Mouse (Mus musculus) ZHBTc4 (cell line): ENCODE results near the gene Dusp10.

Experiments used
- DNase-seq: peaks from one replicate; pipeline ENCODE4 v3.0.0-alpha.2; 2011; ENCODE audit warnings: low read depth, low spot score

The Dusp10 gene

GRCm38 (mm10) chr1:184053711-184054110 lies 40.6 kb downstream of the Dusp10 start:
- DNase-seq: no peak

- DNase-seq: no peak
These were observed 41.1 kb downstream of the Dusp10 start for GRCm38 (mm10) chr1:184054176-184054575.

GRCm38 (mm10) chr1:184058206-184058605 lies 45.1 kb downstream of the Dusp10 start:
- DNase-seq: no peak

GRCm38 (mm10) chr1:184059814-184060213 lies 46.7 kb downstream of the Dusp10 start:
- DNase-seq: no peak

- no peak for DNase-seq
These were observed 47.3 kb downstream of the Dusp10 start for GRCm38 (mm10) chr1:184060381-184060780.

- DNase-seq: no peak
These were observed 48.0 kb downstream of the Dusp10 start for GRCm38 (mm10) chr1:184060828-184061734.

GRCm38 (mm10) chr1:184061901-184062300 lies 48.8 kb downstream of the Dusp10 start:
- DNase-seq: no peak

DNA sequence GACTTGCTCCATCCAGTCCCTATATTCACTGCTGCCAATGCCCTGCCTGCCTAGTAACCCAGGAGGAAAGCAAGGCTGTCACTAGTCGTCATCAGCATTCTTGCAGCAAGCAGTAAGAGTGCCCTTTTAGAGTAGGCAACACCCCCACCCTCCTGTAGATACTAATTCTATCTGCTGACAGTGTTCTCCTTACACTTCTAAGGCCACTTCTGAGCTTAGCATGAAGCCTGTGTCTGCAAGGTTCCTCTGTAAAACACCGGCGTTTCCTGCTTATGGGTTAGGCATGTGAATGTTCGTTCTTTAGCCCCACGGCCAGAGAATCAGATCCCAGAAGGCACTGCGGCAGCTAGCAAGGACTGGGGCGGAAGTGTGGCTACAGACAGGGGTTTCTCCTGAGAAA lies 51.2 kb downstream of the Dusp10 start:
- no peak for DNase-seq

- no peak for DNase-seq
These were observed 52.7 kb downstream of the Dusp10 start for GRCm38 (mm10) chr1:184065589-184066361.

DNA sequence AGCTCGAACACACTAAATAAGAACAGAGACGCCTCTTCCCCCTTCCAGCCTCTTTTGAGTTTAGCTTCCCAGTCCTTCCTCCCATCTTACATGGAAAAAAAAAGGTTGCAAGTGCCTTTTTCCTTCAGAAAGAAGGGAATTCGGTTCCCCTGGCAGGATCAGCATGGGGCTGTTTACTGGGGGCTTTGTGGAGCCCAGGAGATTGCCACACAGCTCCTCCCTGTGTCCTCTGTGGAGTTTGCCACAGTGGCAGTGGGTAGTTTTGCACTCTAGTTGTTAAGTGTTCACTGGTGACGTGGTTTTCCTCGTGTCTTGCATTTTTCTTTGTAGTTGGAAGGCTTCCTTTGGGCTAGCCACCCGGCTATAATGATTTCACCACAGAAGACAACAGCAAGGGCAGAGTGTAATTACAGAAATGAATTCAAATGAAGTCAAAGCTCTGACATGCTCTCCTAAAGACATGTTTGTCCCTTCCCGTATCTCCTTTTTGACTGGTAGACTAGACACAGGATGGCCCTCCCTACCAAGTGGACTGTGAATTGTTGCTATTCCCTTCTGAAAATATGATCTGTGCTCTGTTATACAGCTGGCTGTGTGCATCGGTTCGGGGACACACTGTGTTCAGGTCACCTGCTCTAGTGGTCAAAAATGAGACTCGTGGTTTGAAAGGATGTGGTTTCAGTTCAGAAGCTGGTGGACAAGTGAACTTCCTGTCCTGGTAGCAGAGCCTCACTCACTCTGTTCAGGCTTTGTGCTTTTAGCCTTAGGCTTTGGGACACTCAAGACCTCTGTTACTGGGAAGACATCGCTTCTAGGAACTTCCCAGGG lies 53.6 kb downstream of the Dusp10 start:
- no peak for DNase-seq

DNA sequence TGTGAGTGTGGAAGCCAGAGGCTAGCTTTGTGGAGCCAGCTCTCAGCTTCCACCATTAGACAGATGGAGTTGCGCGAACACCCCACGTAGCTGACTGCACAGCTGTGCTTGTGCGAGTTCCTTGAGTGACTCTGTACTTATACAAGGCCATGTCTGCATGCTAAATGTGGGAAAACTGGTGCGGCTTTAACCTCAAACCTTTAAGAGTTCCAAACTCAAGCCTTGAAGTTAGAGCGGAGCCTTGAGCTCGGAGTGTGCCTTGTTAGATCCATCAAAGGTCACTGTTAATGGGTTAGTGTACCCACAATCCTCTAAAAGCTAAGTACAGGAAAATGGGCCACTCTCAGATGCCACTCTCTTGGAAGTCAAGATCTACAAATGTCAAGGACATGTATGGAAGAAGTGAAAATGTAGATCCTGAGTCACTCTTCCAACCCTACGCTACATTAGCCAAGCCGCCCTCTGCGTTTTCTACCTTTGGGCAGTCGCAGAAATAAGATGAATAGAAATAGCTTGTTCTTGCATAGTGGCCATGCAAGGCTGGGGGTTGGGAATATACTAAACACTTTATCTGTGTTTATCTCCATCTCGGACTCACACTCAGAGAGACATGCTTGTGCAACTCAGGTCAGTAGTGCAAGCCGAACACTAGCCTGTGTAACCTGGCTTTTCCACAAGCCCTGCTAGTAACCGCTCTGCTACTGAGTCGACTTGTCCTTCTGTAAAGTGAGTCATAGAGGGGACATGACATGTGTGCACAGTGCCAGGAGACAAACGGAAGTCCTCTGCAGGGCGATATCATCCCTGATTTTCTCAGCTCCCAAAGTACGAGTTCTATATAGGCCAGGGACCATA lies 54.8 kb downstream of the Dusp10 start:
- no peak for DNase-seq

- DNase-seq: no peak
These were observed 55.9 kb downstream of the Dusp10 start for GRCm38 (mm10) chr1:184068971-184069370.

GRCm38 (mm10) chr1:184076065-184076464 lies 63.0 kb downstream of the Dusp10 start:
- no peak for DNase-seq

DNA sequence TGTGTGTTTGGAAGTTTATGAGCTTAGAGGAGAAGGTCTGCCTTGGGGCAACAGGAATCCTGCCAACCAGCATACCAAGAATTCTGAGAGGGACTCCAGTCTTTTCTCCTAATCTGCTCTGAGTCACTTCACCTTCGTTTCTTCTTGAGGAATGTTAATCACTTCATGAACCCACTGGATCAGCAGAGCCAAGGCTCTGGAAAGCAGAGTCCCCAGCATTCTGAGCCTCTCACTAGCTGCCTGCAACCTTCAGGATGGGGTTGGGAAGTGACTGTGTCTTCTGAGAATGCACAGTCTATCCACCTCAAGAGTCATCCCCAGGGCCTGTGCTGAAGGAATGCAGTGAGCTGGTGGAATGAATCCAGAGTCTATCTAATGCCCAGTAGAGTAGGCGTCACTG lies 63.7 kb downstream of the Dusp10 start:
- DNase-seq: no peak

- no peak for DNase-seq
These were observed 66.2 kb downstream of the Dusp10 start for GRCm38 (mm10) chr1:184079304-184079703.

- DNase-seq: no peak
These were observed 69.6 kb downstream of the Dusp10 start for GRCm38 (mm10) chr1:184082661-184083060.

GRCm38 (mm10) chr1:184083166-184083565 lies 70.1 kb downstream of the Dusp10 start:
- DNase-seq: no peak

DNA sequence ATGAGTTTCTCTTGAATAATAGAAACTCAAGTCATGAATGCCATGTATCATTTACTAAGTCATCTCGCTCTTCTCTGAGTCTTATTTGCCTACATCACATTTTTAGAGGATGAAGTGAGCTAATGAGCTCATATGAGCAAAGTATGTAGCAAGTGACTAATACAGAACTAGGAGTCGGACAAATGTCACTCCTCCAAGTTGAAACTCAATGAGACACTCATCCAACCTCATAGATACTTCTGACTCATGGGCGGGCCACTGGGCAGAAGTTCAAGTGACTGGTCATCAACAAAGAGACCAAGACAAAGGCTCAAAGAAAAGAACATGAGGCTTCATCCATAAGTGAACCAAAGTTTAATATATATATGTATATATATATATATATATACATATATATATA lies 71.9 kb downstream of the Dusp10 start:
- no peak for DNase-seq

DNA sequence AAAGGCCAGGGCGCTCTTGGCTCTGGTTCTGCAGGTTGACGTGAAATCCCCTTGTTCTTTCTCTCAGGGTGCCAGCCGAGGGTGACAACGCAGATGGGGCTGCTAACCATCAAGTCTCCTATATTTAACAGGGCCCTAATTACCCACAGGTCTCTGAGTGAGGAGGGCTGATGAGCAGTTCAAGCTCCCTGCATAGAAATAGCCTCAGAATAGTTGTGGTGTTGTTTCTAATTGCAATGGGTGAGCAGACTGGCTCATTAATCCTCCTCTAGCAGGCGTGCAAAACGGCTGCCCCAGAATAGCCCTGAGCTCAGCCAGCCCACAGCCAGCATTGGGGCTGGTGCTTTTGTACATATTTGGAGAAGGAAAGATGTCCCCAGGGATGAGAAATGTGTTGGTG lies 77.4 kb downstream of the Dusp10 start:
- DNase-seq: no peak

GRCm38 (mm10) chr1:184094914-184095313 lies 81.8 kb downstream of the Dusp10 start:
- DNase-seq: no peak

DNA sequence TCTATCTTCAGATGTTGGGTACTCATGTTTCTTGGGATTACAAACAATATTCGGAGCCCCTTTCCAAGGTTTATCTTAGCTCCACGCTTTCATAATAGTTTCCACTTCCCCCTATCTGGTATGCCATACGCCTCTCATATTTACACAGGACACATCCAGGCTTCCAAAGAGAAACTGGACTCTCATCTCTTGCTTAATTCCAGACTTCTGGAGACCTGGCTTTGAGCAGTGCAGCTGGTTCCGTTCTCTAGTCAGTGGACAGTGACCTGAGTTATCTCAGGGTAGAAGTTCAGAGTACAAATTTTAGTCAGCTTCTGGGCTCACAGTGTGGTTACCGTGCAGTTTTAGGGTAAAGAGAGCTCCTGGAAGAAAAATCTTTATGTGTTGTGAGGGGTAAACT lies 87.3 kb downstream of the Dusp10 start:
- no peak for DNase-seq
